Mouse (Mus musculus): ENCODE data around the gene Fbln7.

The Fbln7 gene

DNA sequence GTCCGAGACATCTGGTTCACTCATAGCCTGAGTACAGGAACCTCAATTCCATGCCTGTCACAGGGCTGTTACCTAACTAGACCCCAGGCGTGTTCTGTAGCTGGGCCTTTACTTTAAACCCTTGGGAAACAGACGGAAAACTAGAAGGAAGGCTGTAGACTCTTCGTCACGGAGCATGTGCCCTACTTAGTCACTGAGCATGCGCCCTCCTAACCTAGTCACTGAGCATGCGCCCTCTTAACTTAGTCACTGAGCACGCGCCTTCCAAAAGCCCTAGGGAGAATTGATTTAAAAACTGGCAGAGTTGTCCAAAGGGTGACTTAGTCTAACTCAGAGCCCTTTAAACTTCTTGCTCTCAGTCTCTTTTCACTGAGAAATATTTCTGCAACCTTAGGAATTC is at the start of gene Fbln7:
Fbln7 (plus strand) TSS at position 346 of the 400 bp plus-strand sequence.
- DNase-seq (ENCODE audit: low read depth, low spot score), result no peak

DNA sequence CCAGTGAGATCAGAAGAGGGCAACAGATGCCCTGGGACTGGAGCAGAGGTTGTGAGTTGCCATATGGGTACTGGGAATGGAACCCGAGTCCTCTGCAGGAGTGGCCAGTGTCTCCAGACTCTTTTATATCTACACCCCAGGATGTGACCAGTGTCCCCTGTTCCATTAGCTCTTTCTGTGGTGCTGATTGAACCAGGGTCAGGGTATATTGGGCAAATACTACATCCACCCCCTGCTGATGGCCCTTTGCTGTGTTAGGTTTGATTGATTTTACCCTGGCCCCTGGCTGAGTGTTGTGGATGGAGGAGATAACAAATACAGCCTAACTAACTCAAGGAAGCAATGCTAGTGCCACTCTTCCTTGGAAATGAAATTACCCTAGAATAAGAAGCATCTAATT is 46.5 kb upstream of the Fbln7 start:
- DNase-seq (ENCODE audit: low read depth, low spot score), result no peak

DNA sequence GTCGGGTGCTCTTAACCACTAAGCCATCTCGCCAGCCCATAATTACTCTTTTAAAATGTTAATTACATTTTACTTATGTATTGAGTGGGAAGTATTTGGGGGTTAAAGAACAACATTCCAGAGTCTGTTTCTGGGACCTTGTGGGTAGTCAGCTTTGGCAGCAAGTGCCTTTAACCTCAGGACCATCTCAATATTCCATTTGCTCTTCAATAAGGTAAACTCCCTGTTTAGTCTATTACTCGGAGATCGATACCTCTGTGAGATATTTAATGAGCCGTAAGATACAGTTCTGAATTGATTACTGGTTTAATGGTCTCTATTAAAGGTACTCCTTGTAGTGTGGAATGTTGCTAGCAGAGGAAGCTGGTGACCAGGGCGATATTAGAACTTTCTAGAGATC is 45.9 kb upstream of the Fbln7 start:
- DNase-seq (ENCODE audit: low read depth, low spot score), result no peak

DNA sequence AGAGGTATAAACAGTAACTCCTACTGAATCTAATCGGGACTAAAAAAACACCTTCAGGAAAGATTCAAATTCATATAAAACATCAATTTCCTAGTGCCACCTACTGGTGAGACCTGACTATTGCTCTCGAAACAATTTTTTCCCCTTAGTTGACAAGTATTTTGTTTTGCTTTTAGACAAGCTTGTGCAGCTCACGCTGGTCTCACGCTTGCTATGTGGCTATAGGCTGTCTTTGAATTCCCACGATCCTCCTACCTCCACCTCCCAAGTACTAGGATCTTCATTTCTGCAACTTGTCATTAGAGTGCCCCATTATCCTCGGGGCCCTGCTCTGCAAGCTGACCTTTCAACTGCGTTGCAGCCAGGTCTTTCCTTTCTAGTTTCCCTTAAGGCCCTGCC is 45.4 kb upstream of the Fbln7 start:
- DNase-seq (ENCODE audit: low read depth, low spot score), result peak; percentile 73

DNA sequence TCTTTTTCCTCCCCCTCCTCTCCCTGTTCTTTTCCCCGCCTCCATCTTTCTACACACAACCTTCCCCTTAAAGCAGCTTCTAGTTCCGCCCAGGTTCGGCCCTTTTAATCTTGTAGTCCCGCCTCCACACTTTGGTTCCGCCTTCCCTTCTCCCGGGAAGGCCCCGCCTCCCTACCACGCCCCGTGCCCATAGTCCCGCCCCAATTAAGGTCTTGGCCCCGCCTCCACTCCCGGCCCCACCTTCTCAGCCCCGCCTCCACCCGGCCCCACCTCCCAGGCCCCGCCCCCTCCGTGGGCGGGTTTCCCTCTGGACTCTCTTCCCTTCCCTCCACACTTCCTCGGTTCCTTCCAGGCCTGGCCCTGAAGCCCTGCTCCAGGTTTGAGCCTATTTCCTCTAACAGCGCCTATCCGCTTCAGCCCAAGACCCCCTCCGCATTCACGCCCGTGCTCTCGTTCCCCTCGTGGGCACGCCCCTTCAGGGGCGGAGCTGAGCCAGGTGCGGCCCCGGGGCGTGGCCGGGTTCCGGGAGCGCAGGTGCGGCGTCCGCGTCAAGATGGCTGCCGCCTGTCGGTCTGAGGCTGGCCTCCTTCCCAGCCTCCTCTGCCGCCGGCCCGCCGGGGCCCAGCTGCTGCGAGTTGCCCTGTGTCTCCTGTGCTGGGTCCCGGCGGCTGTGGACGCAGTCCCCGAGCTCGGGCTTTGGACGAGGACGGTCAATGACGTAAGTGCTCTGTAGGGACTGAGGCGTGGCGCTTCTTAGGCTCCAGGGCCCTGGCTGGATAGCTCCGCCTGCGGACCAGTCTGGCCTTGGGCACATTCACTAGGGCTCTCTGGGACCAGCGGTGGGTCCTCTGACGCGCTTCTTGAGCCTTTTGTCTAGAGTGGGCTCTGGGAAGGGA is 44.7 kb upstream of the Fbln7 start, which contains the start of gene Tmem87b:
Tmem87b (plus strand) TSS at position 333 of the 896 bp plus-strand sequence.
- peak; percentile 92 for DNase-seq (ENCODE audit: low read depth, low spot score)

DNA sequence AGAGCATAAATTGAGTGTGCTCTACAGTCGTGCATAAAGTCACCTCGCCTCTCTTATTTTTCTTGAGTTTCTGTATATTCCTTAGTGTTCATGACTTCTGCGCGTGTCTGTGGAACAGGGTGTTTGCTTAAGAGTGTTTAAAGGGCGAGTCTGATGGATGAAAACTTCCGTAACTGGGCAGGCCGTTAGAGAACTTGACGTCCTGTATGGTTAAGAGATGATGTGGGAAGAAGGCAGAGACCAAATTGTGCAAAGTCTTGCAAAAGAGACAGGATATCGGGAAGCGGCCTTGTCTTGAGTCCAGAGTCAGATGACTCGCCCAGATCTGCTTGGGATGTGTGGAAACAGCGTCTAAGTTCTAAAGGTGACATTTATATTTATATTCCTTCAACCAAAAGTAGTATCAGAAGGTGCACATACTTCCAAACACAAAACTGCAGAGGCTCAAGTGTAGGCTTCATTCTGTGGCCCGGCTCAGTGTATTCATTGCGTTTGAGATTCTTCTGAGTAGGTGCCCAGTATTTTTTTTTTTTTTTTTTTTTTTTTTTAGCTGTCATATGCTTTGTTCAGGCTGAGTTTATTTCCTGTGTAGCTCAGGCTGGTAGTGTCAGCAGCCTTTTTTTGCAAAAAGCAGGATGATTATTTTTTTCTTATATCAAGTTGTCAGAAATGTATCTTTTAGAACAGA is 43.7 kb upstream of the Fbln7 start:
- no peak for DNase-seq (ENCODE audit: low read depth, low spot score)

DNA sequence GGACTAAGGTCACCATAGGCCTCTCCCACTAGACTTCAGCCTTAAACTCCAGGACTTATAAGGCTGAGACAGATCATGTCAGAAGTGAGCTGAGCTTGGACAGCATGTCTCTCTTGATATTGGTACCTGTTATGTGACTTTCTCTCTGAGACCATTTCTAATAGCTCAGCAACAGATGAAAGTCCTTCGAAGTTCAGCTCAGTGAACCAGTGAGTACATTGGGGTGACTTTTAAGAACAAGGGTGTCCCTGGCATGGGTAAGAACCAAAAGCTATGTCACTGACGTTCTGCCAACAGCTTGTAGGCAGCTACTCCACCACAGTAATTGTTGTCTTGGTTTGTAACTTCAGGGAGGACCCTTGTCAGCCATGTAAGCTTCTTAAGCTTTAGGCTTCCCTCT is 42.1 kb upstream of the Fbln7 start:
- no peak for DNase-seq (ENCODE audit: low read depth, low spot score)

DNA sequence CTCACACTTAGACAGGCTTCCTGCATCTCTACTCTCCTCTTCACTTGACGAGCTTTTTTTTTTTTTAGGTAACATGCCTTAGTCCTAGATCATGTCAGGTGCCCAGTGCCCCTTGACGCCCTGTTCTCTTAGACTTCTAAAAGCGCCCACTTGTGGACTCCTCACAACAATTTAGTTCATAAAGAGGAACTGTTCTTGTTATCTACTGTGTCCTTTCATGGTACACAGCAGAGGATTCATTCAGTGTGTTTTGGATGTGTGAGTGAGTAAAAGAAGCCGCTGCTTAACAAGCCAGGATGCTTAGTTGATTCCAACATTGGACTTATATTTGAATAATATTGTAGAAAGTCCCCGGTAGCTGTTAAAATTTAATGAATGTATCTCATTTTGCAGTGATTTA is 38.9 kb upstream of the Fbln7 start:
- no peak for DNase-seq (ENCODE audit: low read depth, low spot score)

DNA sequence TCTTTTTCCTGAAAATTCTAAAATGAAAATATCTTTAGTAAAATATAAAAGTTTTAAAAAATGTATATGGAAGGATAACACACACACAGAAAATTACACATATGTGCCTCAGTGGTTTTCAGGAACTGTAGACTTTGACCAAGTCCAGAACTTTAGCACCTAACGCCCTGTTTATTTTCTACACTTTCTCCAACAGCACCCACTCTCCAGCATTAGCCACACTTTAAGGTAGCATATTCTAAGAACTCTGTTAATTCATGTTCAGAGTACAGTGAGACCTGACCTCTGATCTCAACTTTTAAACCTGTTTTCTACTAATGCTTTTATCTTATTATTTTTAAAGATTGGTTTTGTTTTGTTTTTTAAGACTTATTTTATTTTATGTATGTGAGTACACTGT is 35.0 kb upstream of the Fbln7 start:
- no peak for DNase-seq (ENCODE audit: low read depth, low spot score)

DNA sequence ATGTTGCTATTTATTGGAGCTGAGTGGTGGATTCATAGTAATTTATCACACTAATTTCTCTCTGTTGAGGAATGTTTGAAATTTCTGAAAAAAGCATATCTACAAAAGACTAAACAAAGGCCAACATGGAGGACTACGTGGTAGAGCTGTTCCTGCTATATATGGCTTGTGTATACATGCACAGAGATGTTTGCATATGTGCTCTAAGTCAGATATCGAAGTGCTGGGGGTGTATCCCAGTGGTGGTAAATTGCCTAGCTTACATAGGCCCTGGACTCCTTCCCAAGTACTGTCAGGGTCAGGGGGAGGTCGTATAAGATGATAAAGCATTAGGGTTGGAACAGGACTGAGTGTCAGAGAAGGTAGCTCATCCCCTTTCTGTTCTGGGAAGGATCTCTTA is 30.2 kb upstream of the Fbln7 start:
- no peak for DNase-seq (ENCODE audit: low read depth, low spot score)

DNA sequence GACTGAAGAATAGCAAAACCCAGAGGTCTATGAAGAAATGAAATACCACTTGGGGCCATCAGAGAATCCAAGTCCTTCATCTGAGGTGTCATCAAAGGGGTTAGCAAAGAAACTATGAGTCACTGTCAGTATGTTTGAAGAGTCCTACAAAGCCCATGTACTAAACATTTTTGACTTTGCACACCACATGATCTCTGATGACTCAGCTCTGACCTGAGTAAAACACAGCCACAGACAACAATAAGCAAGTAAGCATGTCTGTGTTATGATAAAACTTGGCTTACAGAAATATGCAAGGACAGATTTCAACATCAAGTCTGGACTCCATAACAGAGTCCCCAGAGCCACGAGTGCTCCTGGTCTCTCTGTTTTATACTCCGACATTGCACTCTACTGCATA is 29.7 kb upstream of the Fbln7 start:
- DNase-seq (ENCODE audit: low read depth, low spot score), result no peak

DNA sequence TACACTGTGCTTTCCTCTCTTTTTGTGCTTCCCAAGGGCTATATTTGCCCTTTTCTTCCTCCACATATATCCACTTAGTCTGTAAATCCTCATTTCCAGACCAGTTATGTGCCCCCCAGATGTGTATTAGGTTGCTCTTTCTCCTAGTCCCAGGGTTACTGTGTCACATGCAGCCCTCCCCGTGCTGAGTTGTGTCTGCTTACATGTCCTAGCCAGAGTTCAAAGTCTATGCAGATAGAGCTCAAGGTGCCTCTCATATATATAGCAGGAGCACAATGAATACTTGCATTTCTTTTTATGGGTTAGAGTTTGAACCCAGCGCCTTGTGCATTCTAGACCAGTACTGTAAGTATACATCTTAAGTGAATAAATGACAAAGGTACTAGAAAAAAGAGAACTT is 29.3 kb upstream of the Fbln7 start:
- no peak for DNase-seq (ENCODE audit: low read depth, low spot score)

DNA sequence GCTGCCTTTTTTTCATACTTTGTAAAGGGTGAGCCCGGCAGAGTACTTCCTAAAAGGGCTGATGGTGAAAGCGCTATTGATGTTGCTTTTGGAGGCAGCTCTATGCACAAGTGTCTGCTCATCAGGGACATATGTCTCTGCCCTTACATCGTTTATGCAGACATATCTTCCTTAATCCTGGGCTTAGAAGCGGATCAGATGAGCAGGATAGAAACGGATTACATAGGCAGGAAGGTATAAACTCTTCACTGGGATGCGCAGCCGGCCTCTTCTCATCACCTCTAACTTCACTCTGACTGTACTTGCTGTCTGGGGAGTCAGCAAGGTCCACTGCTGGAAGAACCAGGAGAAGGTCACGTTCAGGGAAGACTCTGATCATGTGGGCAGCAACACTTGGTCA is 25.2 kb upstream of the Fbln7 start:
- no peak for DNase-seq (ENCODE audit: low read depth, low spot score)

DNA sequence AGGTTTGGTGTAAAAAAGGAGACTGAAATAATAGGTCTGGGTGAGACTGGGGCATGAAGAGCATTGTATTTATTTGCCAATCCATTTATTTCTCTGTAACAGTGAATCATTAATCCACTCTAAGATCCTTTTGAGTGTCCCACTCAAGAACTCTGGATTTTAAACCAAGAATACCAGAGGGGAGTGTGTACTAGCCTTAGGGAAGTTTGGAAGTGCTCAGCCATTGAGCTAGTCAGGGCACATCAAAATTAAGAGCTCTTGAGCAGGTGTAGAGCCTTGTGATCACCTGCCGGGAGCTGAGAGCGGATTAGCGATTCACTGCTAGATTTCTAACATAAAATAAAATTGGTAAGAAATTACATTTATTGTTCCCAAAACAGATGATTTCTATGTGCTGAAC is 24.2 kb upstream of the Fbln7 start:
- no peak for DNase-seq (ENCODE audit: low read depth, low spot score)

DNA sequence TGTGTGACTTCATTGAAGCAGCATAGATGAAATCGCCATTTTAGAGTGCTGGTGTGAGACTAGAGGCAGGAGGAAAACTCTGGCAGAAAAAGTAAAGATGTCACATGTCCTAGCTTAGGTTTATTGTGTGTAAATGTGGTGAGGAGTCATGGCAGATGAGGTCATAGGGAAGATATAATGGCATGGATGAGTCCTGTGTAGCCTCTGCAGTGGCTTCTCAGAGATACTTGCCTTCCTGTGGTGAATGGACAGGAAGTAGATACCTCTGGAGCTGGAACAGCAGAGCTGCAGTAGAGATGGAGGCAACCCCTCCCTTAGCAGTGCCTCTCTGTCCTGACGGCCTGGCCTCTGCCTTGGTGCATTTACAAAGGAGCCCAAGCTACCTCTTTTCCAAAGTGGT is 23.3 kb upstream of the Fbln7 start:
- DNase-seq (ENCODE audit: low read depth, low spot score), result no peak

DNA sequence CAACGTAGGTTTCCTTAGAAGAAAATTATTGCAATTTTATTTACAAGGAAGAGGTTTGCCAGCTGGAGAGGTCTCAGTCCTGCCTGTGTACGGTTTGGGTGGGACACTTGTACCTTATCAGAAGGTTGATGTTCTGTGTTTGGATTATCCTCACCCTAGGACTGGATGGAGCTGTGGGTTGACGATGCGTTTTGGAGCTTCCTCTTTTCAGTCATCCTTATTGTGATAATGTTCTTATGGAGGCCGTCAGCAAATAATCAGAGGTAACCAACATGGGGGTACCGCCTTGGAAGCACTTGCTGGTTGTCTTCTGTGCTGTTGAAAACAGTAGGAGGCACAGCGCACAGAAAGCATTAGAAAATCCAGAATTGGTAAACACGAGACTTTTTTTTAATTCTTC is 20.3 kb upstream of the Fbln7 start:
- DNase-seq (ENCODE audit: low read depth, low spot score), result no peak

DNA sequence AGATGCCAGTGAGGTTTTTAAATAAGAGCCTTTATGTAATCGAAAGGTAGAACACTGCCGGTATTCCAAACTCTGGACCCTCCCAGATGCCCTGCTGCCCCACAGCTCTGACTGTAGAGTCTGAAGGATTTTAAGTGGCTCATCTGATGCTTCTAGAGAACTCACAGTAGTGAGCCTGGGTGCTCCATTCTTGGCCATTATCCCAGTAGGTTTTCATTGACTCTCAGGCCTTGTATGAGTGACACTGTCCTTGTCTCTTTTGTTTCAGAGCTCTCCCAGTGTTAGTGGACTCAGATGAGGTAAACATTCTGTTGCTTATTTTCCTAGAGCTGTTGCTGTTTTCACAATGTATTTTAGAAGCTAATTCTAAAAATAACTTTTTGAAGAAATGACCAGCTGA is 12.7 kb upstream of the Fbln7 start:
- DNase-seq (ENCODE audit: low read depth, low spot score), result no peak

DNA sequence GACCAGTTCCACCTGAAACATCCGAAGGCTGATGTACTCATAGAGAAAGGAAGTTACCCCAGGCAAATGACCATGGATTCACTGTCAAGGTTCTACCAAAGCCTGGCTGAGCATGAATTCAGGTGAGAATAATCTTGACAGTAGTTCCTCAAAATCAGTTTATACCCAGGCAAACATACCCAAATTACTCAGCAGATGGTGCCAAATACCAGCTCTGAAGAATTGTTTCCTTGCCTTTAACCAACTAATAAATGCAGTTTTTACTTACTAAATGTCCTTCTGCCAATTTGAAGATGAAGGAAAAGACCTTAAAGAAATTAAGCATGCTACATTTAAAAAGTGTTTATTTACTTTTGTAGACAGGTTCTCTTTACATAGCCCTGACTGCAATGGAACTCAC is 6.1 kb upstream of the Fbln7 start:
- DNase-seq (ENCODE audit: low read depth, low spot score), result no peak

DNA sequence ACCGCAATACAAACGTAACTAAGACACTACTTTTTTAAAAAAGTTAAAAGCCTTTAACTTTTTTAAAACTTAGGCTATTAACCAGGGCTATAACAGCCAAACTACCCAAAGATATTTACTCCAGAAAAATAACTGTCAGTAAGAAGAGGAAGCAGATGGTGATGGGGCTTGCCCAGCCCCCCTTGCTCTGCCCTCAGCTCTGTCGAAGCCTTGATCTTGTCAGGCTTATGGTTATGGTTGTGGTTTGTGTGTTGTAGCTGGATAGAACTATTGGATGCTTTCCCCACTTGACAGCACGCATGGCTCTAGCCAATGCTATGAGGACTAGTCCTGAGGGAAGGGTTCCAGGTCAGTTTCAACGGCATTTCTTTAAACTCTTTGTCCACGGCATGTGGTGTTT is 3.8 kb upstream of the Fbln7 start:
- no peak for DNase-seq (ENCODE audit: low read depth, low spot score)

DNA sequence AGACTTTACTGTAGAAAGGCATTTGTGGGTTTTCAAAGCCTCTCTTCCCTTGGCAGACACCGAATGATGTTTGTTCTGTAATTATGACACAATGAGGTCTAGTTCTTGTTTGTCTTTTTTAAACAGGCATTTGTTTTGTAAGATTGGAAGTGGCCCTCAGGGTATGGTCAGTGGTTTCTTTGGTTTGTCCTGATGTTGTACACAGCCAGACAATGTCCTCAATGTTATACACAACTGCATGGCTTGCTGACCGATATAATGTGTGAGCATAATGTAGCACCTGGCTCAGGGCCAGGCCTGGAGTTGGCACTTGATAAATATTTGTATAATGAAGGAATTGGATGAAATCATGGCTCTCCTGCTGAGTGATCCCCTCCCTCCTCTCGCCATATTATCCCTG is 2.9 kb upstream of the Fbln7 start:
- DNase-seq (ENCODE audit: low read depth, low spot score), result no peak

DNA sequence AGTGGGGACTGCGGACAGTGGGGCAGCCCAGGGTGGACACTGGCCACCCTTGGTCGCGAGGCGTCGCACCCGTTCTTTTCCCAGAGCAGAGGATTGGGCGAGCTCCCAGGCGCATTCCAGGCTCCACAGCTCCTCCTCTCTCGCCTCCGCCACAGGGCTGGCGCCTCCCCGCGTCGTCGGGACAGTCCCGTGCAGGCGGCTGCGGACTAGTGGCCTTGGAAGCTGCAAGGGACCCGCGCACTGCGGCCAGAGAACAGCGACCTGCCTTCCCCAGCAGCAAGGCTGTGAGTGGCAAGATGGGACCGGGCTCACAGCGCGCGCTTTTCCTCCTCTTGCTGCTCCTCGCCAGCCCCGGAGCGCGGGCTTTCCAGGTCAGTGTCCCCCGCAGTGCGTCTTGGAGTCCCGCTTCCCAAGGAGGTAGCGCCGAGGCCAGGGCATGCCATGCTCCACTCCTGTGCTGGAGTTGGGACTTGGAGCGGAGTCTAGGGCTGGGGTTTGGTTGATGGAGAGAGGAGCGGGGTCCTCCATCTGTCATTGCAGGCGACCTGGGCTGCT is 1.1 kb downstream of the Fbln7 start:
- DNase-seq (ENCODE audit: low read depth, low spot score), result no peak

DNA sequence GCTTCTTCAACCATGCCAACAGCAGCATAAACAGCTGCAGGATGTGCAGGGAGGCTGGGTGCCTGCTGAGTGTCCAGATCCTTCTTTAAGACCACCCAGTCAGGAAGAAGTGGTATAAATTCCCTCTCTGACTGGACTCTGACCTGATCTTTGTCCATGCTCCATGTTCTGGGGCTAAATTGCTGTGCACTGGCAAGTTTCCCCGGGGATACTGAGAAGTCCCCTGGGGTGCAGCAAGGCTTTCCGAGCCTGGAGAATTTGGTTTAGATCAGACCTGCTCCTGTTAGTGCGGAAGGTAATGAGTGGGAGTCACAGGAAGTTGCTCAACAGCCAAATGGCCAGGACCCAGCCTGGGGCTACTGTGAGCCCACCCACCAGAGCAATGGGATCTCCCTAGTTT is 2.3 kb downstream of the Fbln7 start:
- DNase-seq (ENCODE audit: low read depth, low spot score), result no peak

DNA sequence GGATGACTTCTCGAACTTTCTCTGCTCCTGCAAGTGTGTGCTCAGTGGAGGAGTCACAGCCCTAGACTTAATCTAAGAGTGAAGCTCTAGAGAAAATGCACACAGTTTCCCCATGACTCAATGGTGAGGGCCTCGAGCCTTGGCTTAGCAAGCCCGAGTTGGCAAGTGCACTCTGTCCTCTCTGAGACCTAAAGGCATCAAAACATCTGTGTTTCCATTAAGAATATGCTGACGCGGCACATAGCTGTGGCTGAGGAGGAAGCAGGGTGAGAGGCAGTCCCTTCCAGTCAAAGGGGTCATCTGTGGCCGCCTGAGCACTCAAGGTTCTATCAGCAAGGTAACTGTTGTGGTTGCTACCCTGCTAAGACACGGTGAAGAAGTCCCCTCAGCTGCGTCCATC is 8.9 kb downstream of the Fbln7 start:
- no peak for DNase-seq (ENCODE audit: low read depth, low spot score)
